Mouse (Mus musculus) embryonic facial prominence, embryonic 14.5 days (tissue): ENCODE measurements around the gene 4632433K11Rik. TPM values are rescaled to one million over a fixed set of nuclear protein-coding genes. Genes with fewer than 3 reads are reported as not detected.

ENCODE experiments used
- ATAC-seq: fragments of 200-750 bp; cut with Nextera tagmentation; 2 replicates; pipeline ENCODE4 v1.8.0; 2017; ENCODE audit warnings: low read depth, moderate number of reproducible peaks, moderate TSS enrichment
- DNase-seq: peaks from one replicate; pipeline ENCODE4 v3.0.0-alpha.2; 2015; ENCODE audit warnings: low spot score
- H3K27ac ChIP-seq: fragments of 300-500 bp; sonication (generic); replicated peaks from 2 replicates; pipeline ENCODE4 v1.5.1; 2014; ENCODE audit warnings: low read depth, mild to moderate bottlenecking, low read length, moderate library complexity
- H3K27me3 ChIP-seq: fragments of 300-500 bp; sonication (generic); replicated peaks from 2 replicates; pipeline ENCODE4 v1.6.1; 2014; ENCODE audit warnings: low read length; ENCODE audit not compliant: control insufficient read depth, insufficient read depth
- H3K36me3 ChIP-seq: fragments of 300-500 bp; sonication (generic); 2 replicates; pipeline ENCODE4 v1.6.1; 2014; ENCODE audit warnings: low read length, mixed read lengths; ENCODE audit not compliant: control insufficient read depth, insufficient read depth
- H3K4me1 ChIP-seq: fragments of 300-500 bp; sonication (generic); 2 replicates; pipeline ENCODE4 v1.6.1; 2014; ENCODE audit warnings: antibody characterized with exemption, low read length; ENCODE audit not compliant: control insufficient read depth, insufficient read depth
- H3K4me2 ChIP-seq: fragments of 300-500 bp; sonication (generic); 2 replicates; pipeline ENCODE4 v1.6.1; 2014; ENCODE audit warnings: low read depth, mild to moderate bottlenecking, low read length, moderate library complexity, mixed read lengths
- H3K4me3 ChIP-seq: fragments of 300-500 bp; sonication (generic); 2 replicates; pipeline ENCODE4 v1.5.1; 2014; ENCODE audit warnings: low read depth, mild to moderate bottlenecking, low read length
- H3K9ac ChIP-seq: fragments of 300-500 bp; sonication (generic); 2 replicates; pipeline ENCODE4 v1.6.1; 2014; ENCODE audit warnings: low read depth, mild to moderate bottlenecking, low read length, moderate library complexity, mixed read lengths
- H3K9me3 ChIP-seq: fragments of 300-500 bp; sonication (generic); 2 replicates; pipeline ENCODE4 v1.6.1; 2016; ENCODE audit warnings: low read length; ENCODE audit not compliant: control insufficient read depth
- WGBS: fragments of 180-500 bp; shearing (Covaris S2); extraction: QIAGEN DNeasy Blood & Tissue Kit; methylation state at CpG from one replicate; pipeline ENCODE4 v1.1.7; 2014; 5-methylcytosine and 5-hydroxymethylcytosine counted together
- polyA plus RNA-seq: library from polyadenylated mRNA; unstranded; fragments of >200 nt; fragmentation: Nextera tagmentation; extraction: Ambion mirVana; gene quantifications from 2 replicates; pipeline ENCODE4 v1.2.1, GENCODE M21; 2014

Gene 4632433K11Rik
- polyA plus RNA-seq: not detected in 2 replicates

- H3K4me3 ChIP-seq: no peak within 1 kb of the TSS
- no peaks in the 10 kb centered on the region for H3K27me3 ChIP-seq
- H3K4me1 ChIP-seq: no peaks in the 10 kb centered on the region
- H3K9ac ChIP-seq: no peak within 1 kb of the TSS
- ATAC-seq (no peak), DNase-seq (no peak)
- no peak within 1 kb of the TSS for H3K4me2 ChIP-seq
- WGBS: 83% methylated on average over 3 of the region's 3 CpGs
- no peak within 1 kb of the TSS for H3K27ac ChIP-seq
- H3K36me3 ChIP-seq: peaks cover 79% of the 10 kb centered on the region
- peaks cover 37% of the 10 kb centered on the region for H3K9me3 ChIP-seq
These were observed at the start of gene 4632433K11Rik for GRCm38 (mm10) chr7:5033818-5034217. TSS of gene 4632433K11Rik (plus strand) at chr7:5034118.

GRCm38 (mm10) chr7:4988250-4988649 is 45.7 kb upstream of the 4632433K11Rik start:
- DNase-seq: no peak
- Histone ChIP-seq H3K27ac (no peak overlapping the region), H3K27me3 (no peaks in the 10 kb centered on the region), H3K4me3 (no peak overlapping the region), H3K4me2 (no peak overlapping the region), H3K9ac (no peak overlapping the region), H3K36me3 (peaks cover 21% of the 10 kb centered on the region), H3K4me1 (no peaks in the 10 kb centered on the region), H3K9me3 (0 out of 2 replicates have a peak, but pooled peaks cover 8% of the 10 kb centered on the region)
- ATAC-seq: no peak
- 60% methylated on average over 2 of the region's 2 CpGs for WGBS

- DNase-seq (no peak), ATAC-seq (no peak)
- peaks cover 14% of the 10 kb centered on the region for H3K4me1 ChIP-seq
- 55% methylated on average over 28 of the region's 55 CpGs for WGBS
- H3K9me3 ChIP-seq: 0 out of 2 replicates have a peak, but pooled peaks cover 8% of the 10 kb centered on the region
- H3K27me3 ChIP-seq: peaks cover 5% of the 10 kb centered on the region; the same call in 1 of the 2 replicates
- peaks cover 31% of the 10 kb centered on the region for H3K36me3 ChIP-seq
- no peak overlapping the region for H3K4me3 ChIP-seq
- H3K9ac ChIP-seq: peak overlapping the region; percentile 19; the same call in 1 of the 2 replicates
- peak overlapping the region; percentile 84; the same call in 1 of the 2 replicates for H3K4me2 ChIP-seq
- H3K27ac ChIP-seq: no peak overlapping the region
These were observed 40.4 kb upstream of the 4632433K11Rik start for GRCm38 (mm10) chr7:4993347-4993998.

- Histone ChIP-seq H3K9me3 (0 out of 2 replicates have a peak, but pooled peaks cover 8% of the 10 kb centered on the region), H3K27ac (no peak overlapping the region), H3K36me3 (peaks cover 31% of the 10 kb centered on the region), H3K4me3 (peak overlapping the region; percentile 79; the same call in 1 of the 2 replicates), H3K27me3 (peaks cover 5% of the 10 kb centered on the region; the same call in 1 of the 2 replicates), H3K9ac (peak overlapping the region; percentile 86; the same call in 1 of the 2 replicates), H3K4me1 (peaks cover 14% of the 10 kb centered on the region), H3K4me2 (peak overlapping the region; percentile 84)
- DNase-seq (no peak), ATAC-seq (no peak)
- WGBS: 64% methylated on average over 42 of the region's 59 CpGs
These were observed 39.7 kb upstream of the 4632433K11Rik start for GRCm38 (mm10) chr7:4993999-4994788.

GRCm38 (mm10) chr7:4995268-4996002 is 38.5 kb upstream of the 4632433K11Rik start:
- Histone ChIP-seq H3K27me3 (peaks cover 5% of the 10 kb centered on the region; the same call in 1 of the 2 replicates), H3K36me3 (peaks cover 31% of the 10 kb centered on the region), H3K27ac (peak overlapping the region; percentile 53), H3K4me1 (peaks cover 14% of the 10 kb centered on the region), H3K9ac (peak overlapping the region; percentile 86), H3K9me3 (0 out of 2 replicates have a peak, but pooled peaks cover 8% of the 10 kb centered on the region), H3K4me3 (peak overlapping the region; percentile 79), H3K4me2 (peak overlapping the region; percentile 84)
- ATAC-seq (no peak), DNase-seq (no peak)
- WGBS: 4% methylated on average over 16 of the region's 19 CpGs

GRCm38 (mm10) chr7:4996003-4996895 is 37.7 kb upstream of the 4632433K11Rik start, which contains the start of gene Zfp579:
TSS of gene Zfp579 (minus strand) at chr7:4996158.
- Histone ChIP-seq H3K36me3 (peaks cover 30% of the 10 kb centered on the region), H3K9me3 (0 out of 2 replicates have a peak, but pooled peaks cover 4% of the 10 kb centered on the region), H3K4me3 (peak within 1 kb of the TSS; percentile 79), H3K4me1 (peaks cover 14% of the 10 kb centered on the region), H3K27ac (peak within 1 kb of the TSS; percentile 64), H3K9ac (peak within 1 kb of the TSS; percentile 86), H3K27me3 (peaks cover 5% of the 10 kb centered on the region; the same call in 1 of the 2 replicates), H3K4me2 (peak within 1 kb of the TSS; percentile 84)
- DNase-seq: peak; percentile 93
- peak; percentile 92 for ATAC-seq
- 7% methylated on average over 15 of the region's 26 CpGs for WGBS

- H3K36me3 ChIP-seq: peaks cover 23% of the 10 kb centered on the region
- H3K4me2 ChIP-seq: peak overlapping the region; percentile 84
- H3K4me1 ChIP-seq: peaks cover 14% of the 10 kb centered on the region
- no peak overlapping the region for H3K27ac ChIP-seq
- DNase-seq (no peak), ATAC-seq (no peak)
- WGBS: 52% methylated on average over 6 of the region's 8 CpGs
- 0 out of 2 replicates have a peak, but pooled peaks cover 4% of the 10 kb centered on the region for H3K9me3 ChIP-seq
- peaks cover 5% of the 10 kb centered on the region; the same call in 1 of the 2 replicates for H3K27me3 ChIP-seq
- H3K9ac ChIP-seq: no peak overlapping the region; the same call in 1 of the 2 replicates
- peak overlapping the region; percentile 79 for H3K4me3 ChIP-seq
These were observed 37.0 kb upstream of the 4632433K11Rik start for GRCm38 (mm10) chr7:4996934-4997333.
